Mouse (Mus musculus) stomach, postnatal 0 days (tissue): ENCODE data around the gene Commd3. TPM values are rescaled to one million over a fixed set of nuclear protein-coding genes. Genes with fewer than 3 reads are reported as not detected.

ENCODE experiments used
- ATAC-seq: fragments of 200-750 bp; cut with Nextera tagmentation; 2 replicates; pipeline ENCODE4 v1.8.0; 2017; ENCODE audit not compliant: low FRiP score, low TSS enrichment
- DNase-seq: peaks from one replicate; pipeline ENCODE4 v3.0.0-alpha.2; 2016; ENCODE audit warnings: low spot score
- H3K27ac ChIP-seq: fragments of 300-500 bp; sonication (generic); replicated peaks from 2 replicates; pipeline ENCODE4 v1.5.1; 2014; ENCODE audit warnings: mild to moderate bottlenecking, control low read depth
- H3K27me3 ChIP-seq: fragments of 300-500 bp; sonication (generic); 2 replicates; pipeline ENCODE4 v1.6.1; 2014; ENCODE audit warnings: low read length; ENCODE audit not compliant: control insufficient read depth, insufficient read depth
- H3K36me3 ChIP-seq: fragments of 300-500 bp; sonication (generic); 2 replicates; pipeline ENCODE4 v1.6.1; 2014; ENCODE audit warnings: low read length, mixed read lengths; ENCODE audit not compliant: control insufficient read depth, insufficient read depth
- H3K4me1 ChIP-seq: fragments of 300-500 bp; sonication (generic); replicated peaks from 2 replicates; pipeline ENCODE4 v1.6.1; 2014; ENCODE audit warnings: antibody characterized with exemption; ENCODE audit not compliant: control insufficient read depth, insufficient read depth
- H3K4me2 ChIP-seq: fragments of 300-500 bp; sonication (generic); replicated peaks from 2 replicates; pipeline ENCODE4 v1.6.1; 2014; ENCODE audit warnings: low read depth, mild to moderate bottlenecking, control low read depth, moderate library complexity
- H3K4me3 ChIP-seq: fragments of 300-500 bp; sonication (generic); 2 replicates; pipeline ENCODE4 v1.5.1; 2014; ENCODE audit warnings: low read depth, low read length, control low read depth
- H3K9ac ChIP-seq: fragments of 300-500 bp; sonication (generic); 2 replicates; pipeline ENCODE4 v1.6.1; 2014; ENCODE audit warnings: mild to moderate bottlenecking, low read length, control low read depth, mixed read lengths
- H3K9me3 ChIP-seq: fragments of 300-500 bp; sonication (generic); 2 replicates; pipeline ENCODE4 v1.6.1; 2016; ENCODE audit warnings: low read length; ENCODE audit not compliant: control insufficient read depth
- CTCF ChIP-seq: IDR thresholded peaks from 2 replicates; pipeline ENCODE4 v1.5.1; 2016; ENCODE audit warnings: antibody characterized with exemption, low read depth, mild to moderate bottlenecking, moderate library complexity
- EP300 ChIP-seq: optimal IDR thresholded peaks from 2 replicates; pipeline ENCODE3; 2016; ENCODE audit warnings: antibody characterized with exemption
- WGBS: fragments of 180-500 bp; shearing (Covaris S2); extraction: QIAGEN DNeasy Blood & Tissue Kit; methylation state at CpG from one replicate; pipeline ENCODE4 v1.1.7; 2014; 5-methylcytosine and 5-hydroxymethylcytosine counted together
- polyA plus RNA-seq: library from polyadenylated mRNA; unstranded; fragments of >200 nt; fragmentation: Nextera tagmentation; extraction: Ambion mirVana; gene quantifications from 2 replicates; pipeline ENCODE4 v1.2.1, GENCODE M21; 2015

Gene Commd3
- polyA plus RNA-seq, 1 experiment from 2014 or later: 169 TPM

- Histone ChIP-seq H3K27ac (no peak overlapping the region), H3K27me3 (no peaks in the 10 kb centered on the region), H3K4me3 (no peak overlapping the region), H3K4me1 (no peaks in the 10 kb centered on the region), H3K9me3 (no peaks in the 10 kb centered on the region), H3K9ac (no peak overlapping the region), H3K4me2 (no peak overlapping the region), H3K36me3 (no peaks in the 10 kb centered on the region)
- WGBS: 56% methylated on average over 3 of the region's 3 CpGs
- no peak for DNase-seq
- no peak for ATAC-seq
- no peak for TF ChIP-seq CTCF
- TF ChIP-seq EP300: no peak
Measured at GRCm38 (mm10) chr2:18664003-18664402, 8.2 kb upstream of the Commd3 start.

GRCm38 (mm10) chr2:18671041-18671440 is 1.1 kb upstream of the Commd3 start:
- 68% methylated on average over 6 of the region's 6 CpGs for WGBS
- Histone ChIP-seq H3K9ac (no peak overlapping the region), H3K36me3 (no peaks in the 10 kb centered on the region), H3K9me3 (no peaks in the 10 kb centered on the region), H3K4me3 (no peak overlapping the region), H3K27ac (no peak overlapping the region), H3K4me2 (no peak overlapping the region), H3K4me1 (no peaks in the 10 kb centered on the region), H3K27me3 (no peaks in the 10 kb centered on the region)
- TF ChIP-seq EP300: no peak
- TF ChIP-seq CTCF: no peak
- ATAC-seq (no peak), DNase-seq (no peak)

GRCm38 (mm10) chr2:18672766-18673164 is 581 bp downstream of the Commd3 start:
- Histone ChIP-seq H3K4me1 (no peaks in the 10 kb centered on the region), H3K27ac (peak overlapping the region; percentile 99), H3K36me3 (no peaks in the 10 kb centered on the region), H3K4me3 (peak overlapping the region; percentile 90), H3K27me3 (no peaks in the 10 kb centered on the region), H3K9ac (peak overlapping the region; percentile 98), H3K4me2 (peak overlapping the region; percentile 88), H3K9me3 (no peaks in the 10 kb centered on the region)
- no peak for TF ChIP-seq CTCF
- no peak for TF ChIP-seq EP300
- ATAC-seq: no peak
- DNase-seq: no peak
- under 1% methylated on average over 11 of the region's 11 CpGs for WGBS

- Histone ChIP-seq H3K36me3 (no peaks in the 10 kb centered on the region), H3K9me3 (no peaks in the 10 kb centered on the region), H3K27ac (no peak overlapping the region), H3K9ac (no peak overlapping the region), H3K4me2 (no peak overlapping the region), H3K27me3 (no peaks in the 10 kb centered on the region), H3K4me3 (no peak overlapping the region), H3K4me1 (no peaks in the 10 kb centered on the region)
- ATAC-seq: no peak
- WGBS: 73% methylated on average over 4 of the region's 4 CpGs
- TF ChIP-seq EP300 (no peak), CTCF (no peak)
- no peak for DNase-seq
Measured at GRCm38 (mm10) chr2:18673766-18674165, 1.6 kb downstream of the Commd3 start.

- no peak overlapping the region for H3K9ac ChIP-seq
- H3K4me1 ChIP-seq: no peaks in the 10 kb centered on the region
- DNase-seq (no peak), ATAC-seq (no peak)
- H3K4me2 ChIP-seq: no peak overlapping the region
- H3K4me3 ChIP-seq: no peak overlapping the region
- 82% methylated on average over 4 of the region's 4 CpGs for WGBS
- H3K9me3 ChIP-seq: no peaks in the 10 kb centered on the region
- H3K36me3 ChIP-seq: no peaks in the 10 kb centered on the region
- H3K27me3 ChIP-seq: no peaks in the 10 kb centered on the region
- H3K27ac ChIP-seq: no peak overlapping the region
- TF ChIP-seq CTCF: no peak
- no peak for TF ChIP-seq EP300
Measured at GRCm38 (mm10) chr2:18674193-18674902, 2.2 kb downstream of the Commd3 start.

- DNase-seq: no peak
- WGBS: 19% methylated on average over 40 of the region's 42 CpGs
- H3K4me1 ChIP-seq: peaks cover under 1% of the 10 kb centered on the region
Measured at GRCm38 (mm10) chr2:18675681-18676456, 3.7 kb downstream of the Commd3 start.

More at GRCm38 (mm10) chr2:18675681-18676456, 3.7 kb downstream of the Commd3 start:
- H3K27ac ChIP-seq: peak overlapping the region; percentile 95
- peak overlapping the region; percentile 81 for H3K4me3 ChIP-seq
- H3K27me3 ChIP-seq: no peaks in the 10 kb centered on the region
- no peaks in the 10 kb centered on the region for H3K36me3 ChIP-seq
- peak overlapping the region; percentile 82 for H3K4me2 ChIP-seq
- peak overlapping the region; percentile 95 for H3K9ac ChIP-seq
- no peak for ATAC-seq
- TF ChIP-seq EP300 (no peak), CTCF (no peak)
- H3K9me3 ChIP-seq: no peaks in the 10 kb centered on the region
